Mouse (Mus musculus) hindbrain, embryonic 13.5 days (tissue): ENCODE data around the gene Vsir. TPM values are rescaled to one million over a fixed set of nuclear protein-coding genes. Genes with fewer than 3 reads are reported as not detected.

Experiments used
- ATAC-seq: fragments of 200-750 bp; cut with Nextera tagmentation; 2 replicates; pipeline ENCODE4 v1.8.0; 2017; ENCODE audit warnings: moderate TSS enrichment; ENCODE audit not compliant: low FRiP score
- H3K27ac ChIP-seq: fragments of 300-500 bp; sonication (generic); 2 replicates; pipeline ENCODE4 v1.5.1; 2015; ENCODE audit warnings: inconsistent platforms, mild to moderate bottlenecking, moderate library complexity
- H3K27me3 ChIP-seq: fragments of 300-500 bp; sonication (generic); 2 replicates; pipeline ENCODE4 v1.6.1; 2015; ENCODE audit warnings: mild to moderate bottlenecking, inconsistent platforms
- H3K36me3 ChIP-seq: fragments of 300-500 bp; sonication (generic); 2 replicates; pipeline ENCODE4 v1.6.1; 2015; ENCODE audit warnings: mild to moderate bottlenecking, inconsistent platforms
- H3K4me1 ChIP-seq: fragments of 300-500 bp; sonication (generic); replicated peaks from 2 replicates; pipeline ENCODE4 v1.6.1; 2015; ENCODE audit warnings: inconsistent platforms
- H3K4me2 ChIP-seq: fragments of 300-500 bp; sonication (generic); 2 replicates; pipeline ENCODE4 v1.6.1; 2015; ENCODE audit warnings: inconsistent platforms, mild to moderate bottlenecking, moderate library complexity
- H3K4me3 ChIP-seq: fragments of 300-500 bp; sonication (generic); 2 replicates; pipeline ENCODE4 v1.5.1; 2015; ENCODE audit warnings: mild to moderate bottlenecking, inconsistent platforms
- H3K9ac ChIP-seq: fragments of 300-500 bp; sonication (generic); 2 replicates; pipeline ENCODE4 v1.6.1; 2015; ENCODE audit warnings: mild to moderate bottlenecking, inconsistent platforms
- H3K9me3 ChIP-seq: fragments of 300-500 bp; sonication (generic); 2 replicates; pipeline ENCODE4 v1.6.1; 2016; ENCODE audit warnings: inconsistent platforms
- WGBS: fragments of 180-500 bp; shearing (Covaris S2); methylation state at CpG from one replicate; pipeline ENCODE4 v1.1.7; 2015; 5-methylcytosine and 5-hydroxymethylcytosine counted together
- polyA plus RNA-seq: library from polyadenylated mRNA; unstranded; fragments of >200 nt; fragmentation: Nextera tagmentation; extraction: Ambion mirVana; gene quantifications from 2 replicates; pipeline ENCODE4 v1.2.1, GENCODE M21; 2015

Vsir gene
- polyA plus RNA-seq, 1 experiment from 2014 or later, result 2.2 TPM

DNA sequence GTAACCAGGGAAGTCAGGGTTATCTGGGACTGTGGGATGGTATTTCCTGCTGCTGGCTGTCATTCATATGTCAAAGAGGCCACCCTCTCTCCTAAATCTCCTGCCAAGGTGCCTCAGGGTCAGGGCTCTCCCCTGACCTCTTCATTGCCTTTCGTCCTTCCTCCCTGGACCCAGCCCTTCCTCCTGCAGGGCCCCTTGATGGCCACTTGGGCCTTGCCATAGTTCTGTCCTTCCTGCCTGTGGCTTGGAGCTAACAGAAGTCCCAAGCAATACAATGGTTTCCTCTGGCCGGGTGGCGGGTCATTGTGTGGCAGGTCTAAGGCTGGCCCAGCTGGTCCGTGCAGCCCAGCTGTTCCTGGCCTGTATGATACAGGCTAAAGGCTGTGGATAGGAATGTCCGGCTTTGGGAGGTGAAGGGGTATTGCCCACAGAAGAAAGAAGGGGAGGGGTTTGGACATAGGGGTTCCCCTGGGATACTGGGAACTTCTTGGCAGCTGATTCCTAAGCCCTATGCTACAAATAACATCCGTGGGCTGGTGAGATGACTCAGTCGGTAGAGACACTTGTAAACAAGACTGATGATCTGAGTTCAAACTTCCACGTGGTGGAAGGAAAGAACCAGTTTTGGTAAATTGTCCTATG lies 27.4 kb downstream of the Vsir start:
- Histone ChIP-seq H3K36me3 (no peaks in the 10 kb centered on the region), H3K9me3 (no peaks in the 10 kb centered on the region), H3K4me2 (no peak overlapping the region), H3K27me3 (no peaks in the 10 kb centered on the region), H3K9ac (no peak overlapping the region), H3K4me1 (peaks cover 4% of the 10 kb centered on the region; the same call in 1 of the 2 replicates), H3K4me3 (no peak overlapping the region), H3K27ac (no peak overlapping the region)
- no peak for ATAC-seq
- 66% methylated on average over 8 of the region's 8 CpGs for WGBS

DNA sequence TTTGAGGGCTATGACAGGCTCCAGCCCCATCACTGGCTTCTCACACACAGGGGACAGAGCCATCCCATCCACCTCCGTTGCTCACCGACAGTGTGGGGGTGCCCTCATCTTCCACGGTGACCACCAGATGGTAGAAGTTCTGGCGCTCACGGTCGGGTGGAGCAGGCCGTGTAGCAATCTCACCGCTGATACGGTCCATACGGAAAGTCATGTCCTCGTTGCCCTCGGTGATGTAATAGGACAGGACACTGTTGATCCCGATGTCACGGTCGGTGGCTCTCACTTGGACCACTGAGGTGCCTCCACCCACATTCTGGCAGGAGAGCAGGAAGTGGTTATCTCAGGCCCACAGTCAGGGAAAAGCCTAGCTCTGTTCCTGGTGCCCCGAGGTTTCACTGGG lies 30.1 kb downstream of the Vsir start:
- 90% methylated on average over 16 of the region's 16 CpGs for WGBS

DNA sequence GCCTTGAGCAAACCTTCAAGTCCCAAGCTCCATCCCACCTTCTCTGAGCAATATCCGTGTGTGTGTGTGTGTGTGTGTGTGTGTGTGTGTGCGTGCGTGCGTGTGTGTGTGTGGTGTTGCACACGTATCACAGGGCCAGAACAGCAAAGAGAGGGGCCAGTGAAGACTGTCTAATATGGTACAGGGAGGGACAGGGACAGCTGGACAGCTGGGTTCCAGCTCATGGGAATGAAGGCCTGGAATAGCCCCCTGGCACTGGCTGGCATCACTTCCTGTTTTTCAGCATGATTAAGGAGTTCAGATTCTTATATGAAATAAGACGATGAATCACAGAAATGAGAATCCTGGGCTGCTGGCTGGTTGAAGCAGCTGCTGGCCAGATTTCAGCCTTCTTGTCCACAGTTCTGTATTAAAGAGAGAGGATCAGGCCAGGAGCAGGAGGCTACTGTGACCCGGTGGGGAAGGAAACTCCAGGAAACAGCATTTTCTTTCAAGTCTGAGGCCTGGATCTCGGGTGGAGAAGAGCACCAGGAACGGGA lies 32.8 kb downstream of the Vsir start:
- Histone ChIP-seq H3K36me3 (no peaks in the 10 kb centered on the region), H3K4me1 (no peaks in the 10 kb centered on the region), H3K4me3 (no peak overlapping the region), H3K27ac (no peak overlapping the region; the same call in 1 of the 2 replicates), H3K27me3 (no peaks in the 10 kb centered on the region), H3K4me2 (no peak overlapping the region), H3K9me3 (no peaks in the 10 kb centered on the region), H3K9ac (no peak overlapping the region)
- ATAC-seq, result no peak
- 77% methylated on average over 9 of the region's 9 CpGs for WGBS

More for the DNA sequence above, 30.1 kb downstream of the Vsir start:
- H3K27ac ChIP-seq, result no peak overlapping the region
- H3K9me3 ChIP-seq, result no peaks in the 10 kb centered on the region
- H3K4me2 ChIP-seq, result no peak overlapping the region
- H3K36me3 ChIP-seq, result no peaks in the 10 kb centered on the region
- H3K27me3 ChIP-seq, result no peaks in the 10 kb centered on the region
- ATAC-seq, result no peak
- H3K4me3 ChIP-seq, result no peak overlapping the region
- no peak overlapping the region for H3K9ac ChIP-seq
- H3K4me1 ChIP-seq, result no peaks in the 10 kb centered on the region

DNA sequence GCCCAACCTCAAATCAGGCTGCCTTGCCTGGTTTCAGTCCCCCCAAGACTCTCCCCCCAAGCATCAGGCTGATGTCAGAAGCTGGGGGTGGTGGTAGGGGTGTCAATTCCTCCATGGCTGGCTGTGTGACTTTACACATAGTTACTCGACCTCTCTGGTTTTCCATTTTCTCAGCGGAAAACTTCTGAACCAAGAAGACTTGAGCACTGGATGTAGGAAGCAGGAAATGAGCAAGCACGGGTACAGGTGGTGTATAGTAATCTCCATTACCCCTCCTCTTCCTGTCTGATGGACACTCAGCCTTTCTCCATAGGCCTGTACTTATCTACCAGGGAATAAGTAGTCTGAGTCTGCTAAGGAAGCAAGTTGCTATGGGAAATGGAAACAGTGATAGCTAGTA lies 33.6 kb downstream of the Vsir start:
- WGBS, result 76% methylated on average over 3 of the region's 3 CpGs
- H3K27me3 ChIP-seq, result no peaks in the 10 kb centered on the region
- H3K9me3 ChIP-seq, result no peaks in the 10 kb centered on the region
- no peak overlapping the region for H3K9ac ChIP-seq
- H3K36me3 ChIP-seq, result no peaks in the 10 kb centered on the region
- no peak overlapping the region for H3K4me3 ChIP-seq
- ATAC-seq, result no peak
- H3K4me2 ChIP-seq, result no peak overlapping the region
- no peaks in the 10 kb centered on the region for H3K4me1 ChIP-seq
- H3K27ac ChIP-seq, result no peak overlapping the region

DNA sequence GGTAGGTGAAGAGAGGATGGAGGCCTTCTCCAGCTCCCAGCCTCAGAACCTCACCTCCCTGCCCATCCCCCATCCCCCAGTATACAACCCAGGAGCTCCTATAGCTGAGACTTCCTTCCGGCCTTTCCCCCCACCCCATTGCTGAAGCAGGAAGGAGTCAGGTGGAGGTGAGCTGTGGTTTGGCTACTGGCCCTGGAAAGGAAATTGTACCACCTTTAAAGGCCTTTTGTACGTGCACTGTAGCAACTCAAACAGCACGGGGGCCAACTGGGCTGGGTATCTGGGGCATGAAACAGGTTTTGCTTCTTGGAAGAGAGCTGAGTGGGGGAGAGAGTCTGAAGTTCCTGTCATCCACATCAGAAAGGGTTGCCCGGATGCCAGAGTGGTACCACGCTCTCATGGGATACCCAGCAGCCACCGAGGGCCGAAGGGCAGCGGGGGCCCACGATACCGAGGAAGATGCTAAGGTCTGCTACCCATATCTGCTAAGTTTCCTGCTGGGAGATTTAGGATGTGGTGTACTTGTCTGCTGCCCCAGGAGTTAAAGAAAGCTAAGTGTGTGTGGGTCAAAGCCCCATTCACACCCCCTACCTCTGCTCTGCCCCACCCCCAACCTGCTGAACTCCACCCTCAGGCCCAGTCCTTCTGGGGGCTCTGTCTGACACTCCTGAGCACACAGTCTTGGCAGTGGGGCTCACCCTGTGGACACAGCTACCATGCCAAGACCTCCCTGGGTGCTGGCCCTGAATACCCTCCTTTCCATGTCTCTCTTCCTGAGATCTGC lies 34.7 kb downstream of the Vsir start:
- WGBS, result 83% methylated on average over 10 of the region's 10 CpGs
- H3K4me1 ChIP-seq, result no peaks in the 10 kb centered on the region
- H3K27me3 ChIP-seq, result no peaks in the 10 kb centered on the region
- H3K4me2 ChIP-seq, result no peak overlapping the region
- ATAC-seq, result no peak
- H3K9ac ChIP-seq, result no peak overlapping the region
- H3K36me3 ChIP-seq, result no peaks in the 10 kb centered on the region
- no peaks in the 10 kb centered on the region for H3K9me3 ChIP-seq
- no peak overlapping the region for H3K27ac ChIP-seq
- H3K4me3 ChIP-seq, result no peak overlapping the region

DNA sequence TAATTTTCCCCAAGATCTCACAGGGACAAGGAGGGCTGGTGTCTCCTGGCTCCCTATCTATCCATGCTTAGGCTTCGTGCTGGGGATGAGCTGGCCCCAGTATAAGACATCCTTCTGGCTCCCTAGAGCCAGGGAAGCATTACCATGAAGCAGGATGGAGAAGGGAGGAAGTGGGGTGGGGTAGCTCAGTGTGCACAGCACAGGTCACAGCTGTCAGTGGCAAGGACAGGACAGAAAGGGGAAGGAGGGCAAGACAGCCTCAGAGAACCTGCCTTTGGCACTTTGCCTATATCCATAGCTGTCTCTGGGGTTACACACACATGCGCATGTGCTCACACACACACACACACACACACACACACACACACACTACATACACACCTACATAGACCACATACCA lies 41.7 kb downstream of the Vsir start:
- Histone ChIP-seq H3K36me3 (no peaks in the 10 kb centered on the region), H3K27ac (no peak overlapping the region), H3K4me3 (no peak overlapping the region), H3K9me3 (no peaks in the 10 kb centered on the region), H3K4me2 (no peak overlapping the region), H3K4me1 (peaks cover 8% of the 10 kb centered on the region), H3K27me3 (no peaks in the 10 kb centered on the region), H3K9ac (no peak overlapping the region)
- ATAC-seq, result no peak
- 98% methylated on average over 2 of the region's 2 CpGs for WGBS

DNA sequence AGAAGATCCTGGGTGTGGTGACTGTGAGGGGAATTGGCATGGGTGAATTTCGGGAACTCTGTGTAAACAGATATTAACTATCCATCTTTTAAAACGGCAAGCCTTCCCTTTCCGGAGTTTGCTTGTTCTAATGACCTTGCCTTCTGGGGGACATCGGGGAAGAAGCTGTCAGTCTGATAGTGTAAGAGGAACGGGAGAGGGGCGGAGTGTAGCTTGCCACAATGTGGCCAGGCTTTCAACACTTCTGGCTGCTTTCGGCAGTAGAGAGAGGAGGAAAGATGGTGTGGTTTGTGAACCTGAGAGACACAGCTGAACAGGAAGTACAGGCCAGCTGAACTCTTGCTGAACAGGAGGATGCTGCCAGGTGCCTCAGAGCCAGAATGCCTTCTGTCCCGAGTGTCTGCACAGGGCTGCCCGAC lies 42.8 kb downstream of the Vsir start:
- Histone ChIP-seq H3K27ac (no peak overlapping the region), H3K36me3 (no peaks in the 10 kb centered on the region), H3K4me1 (peaks cover 14% of the 10 kb centered on the region), H3K9me3 (no peaks in the 10 kb centered on the region), H3K4me3 (no peak overlapping the region), H3K27me3 (no peaks in the 10 kb centered on the region), H3K4me2 (no peak overlapping the region), H3K9ac (no peak overlapping the region)
- ATAC-seq, result no peak
- WGBS, result 52% methylated on average over 9 of the region's 9 CpGs

DNA sequence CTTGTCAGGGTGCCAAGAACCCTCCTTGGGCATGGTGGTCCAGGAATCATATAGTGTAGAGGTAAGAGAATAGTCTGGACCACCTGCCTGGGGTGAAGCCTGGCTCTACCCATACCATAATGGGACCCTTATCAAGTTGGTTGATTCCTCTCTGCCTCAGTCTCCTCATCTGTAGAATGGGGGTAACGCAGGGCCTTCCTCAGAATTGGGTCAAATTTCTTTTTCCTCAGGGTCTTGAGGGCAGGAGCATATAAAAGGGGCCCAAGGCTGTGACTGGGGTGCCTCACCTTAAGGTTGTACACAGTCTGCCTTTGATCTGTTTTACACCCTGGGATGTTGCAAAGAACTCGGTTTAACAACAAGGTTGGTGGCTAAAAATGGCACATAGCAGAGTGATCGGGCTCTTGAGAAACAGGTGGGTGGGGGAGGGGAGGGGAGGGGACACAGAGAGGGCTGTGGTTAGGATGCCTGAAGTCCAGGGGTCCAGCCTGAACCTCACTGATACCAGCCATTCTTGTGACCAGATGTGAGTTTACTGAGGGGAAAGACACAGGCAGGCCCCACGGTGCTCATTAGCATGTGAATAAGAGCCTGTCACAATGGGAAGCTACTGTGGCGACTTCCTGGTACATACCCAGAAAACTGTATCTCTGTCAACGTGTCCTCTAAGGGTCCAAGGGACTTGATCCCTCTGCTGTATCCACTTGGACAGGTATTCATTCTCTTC lies 43.7 kb downstream of the Vsir start:
- H3K27me3 ChIP-seq, result no peaks in the 10 kb centered on the region
- no peaks in the 10 kb centered on the region for H3K36me3 ChIP-seq
- WGBS, result 38% methylated on average over 6 of the region's 6 CpGs
- ATAC-seq, result 0 out of 2 replicates have a peak, but pooled peaks have one; percentile 30
- no peak overlapping the region for H3K4me2 ChIP-seq
- H3K4me1 ChIP-seq, result peaks cover 23% of the 10 kb centered on the region
- H3K9me3 ChIP-seq, result no peaks in the 10 kb centered on the region
- no peak overlapping the region for H3K4me3 ChIP-seq
- no peak overlapping the region for H3K9ac ChIP-seq
- H3K27ac ChIP-seq, result no peak overlapping the region

DNA sequence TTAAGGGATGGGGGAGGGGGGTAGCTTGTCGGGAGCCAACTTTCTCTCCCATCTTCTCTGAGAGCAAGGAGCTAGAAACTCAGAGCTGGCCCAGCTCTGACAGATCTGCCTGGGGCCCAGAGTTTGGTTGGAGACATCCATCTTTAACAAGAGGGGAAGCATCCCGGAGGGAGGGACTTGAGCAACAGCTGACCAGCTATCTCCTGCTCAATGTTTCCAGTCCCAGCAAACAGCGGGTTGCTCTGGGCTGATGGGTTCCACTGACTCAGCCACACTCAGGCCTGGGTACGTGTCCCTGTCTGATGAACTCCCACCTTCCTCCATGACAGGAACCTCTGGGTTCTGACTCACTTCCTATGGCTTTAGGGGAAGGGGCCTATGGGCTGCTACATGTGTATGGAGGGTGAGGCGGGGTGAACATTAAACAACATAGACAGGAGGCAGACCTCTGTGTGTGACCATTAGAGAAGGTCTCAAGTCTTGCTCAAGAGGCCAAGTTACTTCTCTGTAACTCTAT lies 44.3 kb downstream of the Vsir start:
- peaks cover 29% of the 10 kb centered on the region for H3K4me1 ChIP-seq
- H3K9me3 ChIP-seq, result no peaks in the 10 kb centered on the region
- no peak overlapping the region for H3K27ac ChIP-seq
- no peak overlapping the region for H3K9ac ChIP-seq
- H3K4me3 ChIP-seq, result no peak overlapping the region
- H3K4me2 ChIP-seq, result no peak overlapping the region
- no peaks in the 10 kb centered on the region for H3K36me3 ChIP-seq
- no peaks in the 10 kb centered on the region for H3K27me3 ChIP-seq
- ATAC-seq, result no peak
- 57% methylated on average over 5 of the region's 5 CpGs for WGBS

DNA sequence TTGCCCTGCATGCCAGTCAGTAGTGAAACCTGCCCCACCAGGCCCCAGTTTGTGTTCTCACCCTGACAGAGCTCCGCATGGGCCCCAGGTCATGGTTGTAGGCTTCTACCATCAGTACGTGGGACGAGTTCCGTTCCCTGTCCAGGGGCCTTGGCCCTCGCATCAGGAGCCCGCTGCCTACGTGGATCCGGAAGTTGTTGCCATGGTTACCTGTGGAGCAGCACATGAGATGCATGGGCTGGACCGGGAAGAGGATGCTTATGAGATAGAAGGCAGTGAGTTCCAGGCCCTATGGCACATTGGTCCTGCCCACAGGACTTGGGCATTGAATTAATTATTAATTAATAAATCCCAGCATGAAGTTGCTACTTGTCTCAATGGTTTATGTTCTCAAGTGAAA lies 45.0 kb downstream of the Vsir start:
- Histone ChIP-seq H3K4me2 (no peak overlapping the region), H3K9me3 (no peaks in the 10 kb centered on the region), H3K36me3 (no peaks in the 10 kb centered on the region), H3K4me3 (no peak overlapping the region), H3K9ac (no peak overlapping the region), H3K27ac (no peak overlapping the region), H3K27me3 (no peaks in the 10 kb centered on the region), H3K4me1 (peaks cover 29% of the 10 kb centered on the region)
- WGBS, result 79% methylated on average over 9 of the region's 9 CpGs
- no peak for ATAC-seq

DNA sequence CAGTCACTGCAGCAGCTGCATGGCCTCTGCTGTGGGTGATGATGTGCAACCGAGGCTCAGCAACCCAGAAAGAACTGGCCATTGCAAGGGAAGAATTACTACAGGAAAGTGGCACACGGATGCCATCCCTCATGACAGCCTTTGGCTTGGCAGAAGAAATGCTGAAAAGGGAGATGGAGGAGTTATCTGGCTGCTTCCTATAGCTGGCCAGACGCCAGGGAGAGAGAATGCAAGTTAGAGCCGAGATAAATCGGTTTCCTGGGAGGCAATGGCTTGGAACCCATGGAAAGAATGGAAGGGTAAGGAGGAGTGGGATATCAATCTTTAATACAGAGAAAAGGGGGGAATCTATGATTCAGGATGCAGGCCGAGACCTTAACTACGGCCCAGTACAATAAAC lies 48.3 kb downstream of the Vsir start:
- H3K9me3 ChIP-seq, result no peaks in the 10 kb centered on the region
- peaks cover 41% of the 10 kb centered on the region for H3K4me1 ChIP-seq
- H3K36me3 ChIP-seq, result no peaks in the 10 kb centered on the region
- H3K27ac ChIP-seq, result peak overlapping the region; percentile 8
- H3K9ac ChIP-seq, result no peak overlapping the region
- no peak overlapping the region for H3K4me2 ChIP-seq
- no peaks in the 10 kb centered on the region for H3K27me3 ChIP-seq
- no peak overlapping the region for H3K4me3 ChIP-seq
- 62% methylated on average over 7 of the region's 7 CpGs for WGBS
- no peak for ATAC-seq

DNA sequence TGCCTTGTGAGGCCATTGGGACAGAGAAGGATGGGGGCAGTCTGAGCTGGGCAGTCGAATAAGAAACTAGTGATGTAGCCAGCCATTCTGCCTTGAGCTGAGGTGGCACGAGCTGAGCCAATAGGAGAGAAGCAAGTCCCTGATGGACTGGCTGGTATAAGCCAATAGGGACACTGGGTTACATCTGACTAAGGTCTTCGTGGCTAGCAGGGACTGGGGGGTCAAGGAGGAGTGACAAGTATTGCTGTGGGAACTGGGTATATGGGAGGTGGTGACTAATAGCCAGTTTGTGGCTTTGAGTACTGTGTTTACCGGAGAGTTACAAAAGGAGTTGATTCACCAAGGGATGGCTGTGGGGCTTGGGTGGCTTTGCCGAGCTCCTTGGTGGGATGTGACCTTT lies 49.0 kb downstream of the Vsir start:
- no peak for ATAC-seq
- H3K9me3 ChIP-seq, result no peaks in the 10 kb centered on the region
- 77% methylated on average over 5 of the region's 5 CpGs for WGBS
- H3K27ac ChIP-seq, result no peak overlapping the region
- no peaks in the 10 kb centered on the region for H3K36me3 ChIP-seq
- H3K27me3 ChIP-seq, result no peaks in the 10 kb centered on the region
- H3K4me1 ChIP-seq, result peaks cover 45% of the 10 kb centered on the region
- no peak overlapping the region for H3K4me2 ChIP-seq
- H3K4me3 ChIP-seq, result no peak overlapping the region
- no peak overlapping the region for H3K9ac ChIP-seq
